Mouse (Mus musculus) midbrain, postnatal 0 days (tissue): ENCODE data around the gene Lrmda. TPM values are rescaled to one million over a fixed set of nuclear protein-coding genes. Genes with fewer than 3 reads are reported as not detected.

Experiments
- ATAC-seq: fragments of 200-750 bp; cut with Nextera tagmentation; 2 replicates; pipeline ENCODE4 v1.8.0; 2017; ENCODE audit warnings: moderate number of reproducible peaks, mild to moderate bottlenecking, moderate TSS enrichment, moderate library complexity; ENCODE audit not compliant: low FRiP score
- DNase-seq: peaks from one replicate; pipeline ENCODE4 v3.0.0-alpha.2; 2015; ENCODE audit warnings: low spot score
- H3K27ac ChIP-seq: fragments of 300-500 bp; sonication (generic); 2 replicates; pipeline ENCODE4 v1.5.1; 2014; ENCODE audit warnings: low read depth, mild to moderate bottlenecking, low read length, mixed read lengths
- H3K27me3 ChIP-seq: fragments of 300-500 bp; sonication (generic); 2 replicates; pipeline ENCODE4 v1.6.1; 2014; ENCODE audit warnings: low read length, control low read depth, mixed read lengths; ENCODE audit not compliant: insufficient read depth
- H3K36me3 ChIP-seq: fragments of 300-500 bp; sonication (generic); 2 replicates; pipeline ENCODE4 v1.6.1; 2014; ENCODE audit warnings: low read length, control low read depth, mixed read lengths; ENCODE audit not compliant: insufficient read depth
- H3K4me1 ChIP-seq: fragments of 300-500 bp; sonication (generic); 2 replicates; pipeline ENCODE4 v1.6.1; 2014; ENCODE audit warnings: mild to moderate bottlenecking, control low read depth, antibody characterized with exemption, low read length, mixed read lengths; ENCODE audit not compliant: insufficient read depth
- H3K4me2 ChIP-seq: fragments of 300-500 bp; sonication (generic); 2 replicates; pipeline ENCODE4 v1.6.1; 2014; ENCODE audit warnings: low read depth, mild to moderate bottlenecking, low read length, mixed read lengths; ENCODE audit not compliant: poor library complexity, severe bottlenecking
- H3K4me3 ChIP-seq: fragments of 300-500 bp; sonication (generic); 2 replicates; pipeline ENCODE4 v1.5.1; 2014; ENCODE audit warnings: low read depth, mild to moderate bottlenecking, low read length, moderate library complexity
- H3K9ac ChIP-seq: fragments of 300-500 bp; sonication (generic); replicated peaks from 2 replicates; pipeline ENCODE4 v1.6.1; 2014; ENCODE audit warnings: mild to moderate bottlenecking, low read length, moderate library complexity, mixed read lengths; ENCODE audit not compliant: poor library complexity, severe bottlenecking
- H3K9me3 ChIP-seq: fragments of 300-500 bp; sonication (generic); 2 replicates; pipeline ENCODE4 v1.6.1; 2016; ENCODE audit warnings: low read length, control low read depth
- CTCF ChIP-seq: IDR thresholded peaks from 2 replicates; pipeline ENCODE4 v1.5.1; 2016; ENCODE audit warnings: antibody characterized with exemption, mild to moderate bottlenecking
- WGBS: fragments of 180-500 bp; shearing (Covaris S2); extraction: QIAGEN DNeasy Blood & Tissue Kit; methylation state at CpG from one replicate; pipeline ENCODE4 v1.1.7; 2014; 5-methylcytosine and 5-hydroxymethylcytosine counted together
- polyA plus RNA-seq: library from polyadenylated mRNA; unstranded; fragments of >200 nt; fragmentation: Nextera tagmentation; extraction: Ambion mirVana; gene quantifications from 2 replicates; pipeline ENCODE4 v1.2.1, GENCODE M21; 2015
- total RNA-seq: library from RNA; depleted of rRNA; stranded (reverse); fragments of >200 nt; gene quantifications from 2 replicates; pipeline ENCODE4 v1.2.3, GENCODE M21; 2014

The Lrmda gene
- total and polyA plus RNA-seq, 2 experiments from 2014 or later, result 0.35 TPM; not detected in 1

DNA sequence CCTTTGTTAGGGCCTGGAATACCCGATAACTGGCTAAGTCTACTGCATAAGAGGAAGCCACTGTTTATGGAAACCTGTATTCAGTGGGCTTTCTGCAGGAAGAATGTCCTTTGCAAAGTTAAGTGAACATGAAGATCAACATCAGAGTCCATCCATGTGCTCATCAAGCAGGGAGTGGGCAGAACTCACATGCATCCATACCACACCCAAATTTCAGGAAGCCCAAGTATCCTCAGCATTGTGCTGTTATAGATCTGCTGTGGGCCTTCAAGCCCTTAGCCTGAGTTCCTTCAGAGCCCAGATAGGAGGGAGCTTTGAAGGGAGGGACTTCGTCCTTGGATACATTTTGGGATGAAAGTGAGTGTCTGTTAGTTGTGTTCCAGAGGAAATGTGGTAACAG, 681.2 kb downstream of the Lrmda start:
- 89% methylated on average over 2 of the region's 2 CpGs for WGBS
- H3K4me1 ChIP-seq, result no peaks in the 10 kb centered on the region
- H3K27me3 ChIP-seq, result no peaks in the 10 kb centered on the region
- H3K9me3 ChIP-seq, result no peaks in the 10 kb centered on the region
- H3K9ac ChIP-seq, result no peak overlapping the region
- DNase-seq, result no peak
- ATAC-seq, result no peak
- H3K36me3 ChIP-seq, result no peaks in the 10 kb centered on the region
- no peak overlapping the region for H3K27ac ChIP-seq
- no peak overlapping the region for H3K4me3 ChIP-seq
- TF ChIP-seq CTCF, result no peak
- H3K4me2 ChIP-seq, result no peak overlapping the region

GRCm38 (mm10) chr14:22707958-22708701, 688.6 kb downstream of the Lrmda start:
- DNase-seq, result no peak
- no peak for ATAC-seq
- 85% methylated on average over 9 of the region's 9 CpGs for WGBS
- no peak for TF ChIP-seq CTCF
- H3K27ac ChIP-seq, result no peak overlapping the region
- H3K9me3 ChIP-seq, result no peaks in the 10 kb centered on the region
- no peak overlapping the region for H3K4me3 ChIP-seq
- H3K4me2 ChIP-seq, result no peak overlapping the region
- H3K27me3 ChIP-seq, result no peaks in the 10 kb centered on the region
- no peaks in the 10 kb centered on the region for H3K4me1 ChIP-seq
- no peaks in the 10 kb centered on the region for H3K36me3 ChIP-seq
- no peak overlapping the region for H3K9ac ChIP-seq

DNA sequence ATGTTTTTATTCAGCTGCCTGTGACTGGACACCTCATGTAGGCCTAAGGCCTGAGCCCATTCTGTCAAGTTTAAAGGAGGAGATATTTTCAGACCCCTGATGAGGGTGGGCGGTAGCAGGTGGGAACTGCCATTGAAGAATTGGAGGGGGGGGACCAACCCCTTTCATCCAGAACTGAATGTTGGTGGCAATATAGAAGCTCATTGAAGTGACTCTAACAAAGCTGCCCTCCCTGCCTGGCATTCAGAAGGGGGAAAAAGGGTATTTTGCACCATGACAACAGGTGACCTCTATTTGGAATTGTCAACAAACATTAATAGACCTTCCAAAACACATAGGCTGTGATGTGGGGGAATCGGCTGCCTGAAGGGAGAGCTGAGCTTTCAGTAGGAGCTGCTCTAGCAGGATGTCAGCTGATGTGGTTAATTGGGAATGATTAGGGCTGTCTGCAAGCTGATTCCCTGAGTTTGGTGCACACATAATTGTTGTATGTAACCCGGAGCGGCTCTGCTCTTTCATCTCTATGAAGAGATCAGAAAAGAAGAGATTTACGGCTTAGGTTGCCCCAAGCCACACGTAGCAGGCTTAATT, 690.7 kb downstream of the Lrmda start:
- H3K27me3 ChIP-seq, result no peaks in the 10 kb centered on the region
- WGBS, result 18% methylated on average over 6 of the region's 6 CpGs
- no peak for TF ChIP-seq CTCF
- H3K9ac ChIP-seq, result no peak overlapping the region
- ATAC-seq (peak; percentile 47; the same call in 1 of the 2 replicates), DNase-seq (peak; percentile 16)
- H3K27ac ChIP-seq, result no peak overlapping the region; the same call in 1 of the 2 replicates
- no peak overlapping the region for H3K4me3 ChIP-seq
- H3K36me3 ChIP-seq, result no peaks in the 10 kb centered on the region
- H3K4me1 ChIP-seq, result no peaks in the 10 kb centered on the region
- no peaks in the 10 kb centered on the region for H3K9me3 ChIP-seq
- no peak overlapping the region for H3K4me2 ChIP-seq

- no peaks in the 10 kb centered on the region for H3K36me3 ChIP-seq
- no peak for DNase-seq
- no peak overlapping the region for H3K4me2 ChIP-seq
- no peaks in the 10 kb centered on the region for H3K9me3 ChIP-seq
- H3K9ac ChIP-seq, result no peak overlapping the region
- no peaks in the 10 kb centered on the region for H3K27me3 ChIP-seq
- no peak for ATAC-seq
- H3K4me3 ChIP-seq, result no peak overlapping the region
- TF ChIP-seq CTCF, result no peak
- no peak overlapping the region for H3K27ac ChIP-seq
- H3K4me1 ChIP-seq, result no peaks in the 10 kb centered on the region
Measured at GRCm38 (mm10) chr14:22712388-22712787, 692.9 kb downstream of the Lrmda start.

DNA sequence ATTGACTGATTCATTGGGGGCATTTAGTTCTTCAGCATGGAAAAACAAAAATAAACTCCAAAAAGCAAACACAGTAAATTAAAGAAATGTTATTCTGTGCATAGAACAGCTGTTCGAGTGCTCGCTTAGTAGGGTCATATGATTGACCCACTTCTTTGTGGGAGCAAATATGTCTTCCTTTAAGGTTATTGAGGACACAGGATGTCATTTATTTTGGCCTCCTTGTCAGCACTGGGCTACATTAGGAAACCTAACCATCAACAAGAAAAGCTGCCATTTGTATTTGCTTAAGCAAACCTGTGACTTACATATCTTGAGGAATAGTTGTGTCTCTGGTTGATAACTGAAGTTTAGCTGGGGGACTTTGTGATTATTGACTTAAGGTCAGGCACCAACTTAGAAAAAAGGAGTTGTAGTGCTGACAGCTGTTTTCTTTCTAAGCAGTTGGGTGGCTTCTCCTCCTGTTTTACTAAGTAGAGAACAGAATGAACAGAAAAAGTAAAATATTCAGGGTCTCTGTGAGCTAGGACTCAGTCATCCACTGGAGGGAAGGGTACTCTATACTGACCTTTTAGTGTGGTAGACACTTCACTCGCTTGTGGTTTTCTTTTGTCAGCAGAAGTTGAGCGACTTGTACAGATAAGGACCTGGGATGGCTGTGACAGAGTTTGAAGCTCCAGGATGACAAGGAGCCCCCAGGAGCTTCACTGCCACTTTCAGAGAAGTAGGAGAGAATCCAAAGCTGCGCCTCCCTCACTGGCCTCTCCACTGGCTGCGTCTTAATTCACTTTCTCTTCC, 696.3 kb downstream of the Lrmda start:
- H3K4me2 ChIP-seq, result no peak overlapping the region
- DNase-seq (no peak), ATAC-seq (no peak)
- 92% methylated on average over 6 of the region's 6 CpGs for WGBS
- TF ChIP-seq CTCF, result no peak
- H3K27me3 ChIP-seq, result no peaks in the 10 kb centered on the region
- H3K27ac ChIP-seq, result no peak overlapping the region
- no peaks in the 10 kb centered on the region for H3K4me1 ChIP-seq
- H3K36me3 ChIP-seq, result no peaks in the 10 kb centered on the region
- no peaks in the 10 kb centered on the region for H3K9me3 ChIP-seq
- no peak overlapping the region for H3K9ac ChIP-seq
- no peak overlapping the region for H3K4me3 ChIP-seq

- H3K27ac ChIP-seq, result no peak overlapping the region
- TF ChIP-seq CTCF, result no peak
- H3K36me3 ChIP-seq, result no peaks in the 10 kb centered on the region
- H3K27me3 ChIP-seq, result no peaks in the 10 kb centered on the region
- no peak overlapping the region for H3K4me3 ChIP-seq
- no peak overlapping the region for H3K4me2 ChIP-seq
- ATAC-seq (no peak), DNase-seq (no peak)
- H3K4me1 ChIP-seq, result no peaks in the 10 kb centered on the region
- WGBS, result 92% methylated on average over 1 of the region's 1 CpGs
- no peak overlapping the region for H3K9ac ChIP-seq
- no peaks in the 10 kb centered on the region for H3K9me3 ChIP-seq
Measured at GRCm38 (mm10) chr14:22719968-22720367, 700.5 kb downstream of the Lrmda start.
